Mouse (Mus musculus) brain, embryonic 14.5 days (tissue): Measurements from ENCODE around the gene Stoml1.

Experiments
- CTCF ChIP-seq: fragments of 200-500 bp; IDR thresholded peaks from 2 replicates; pipeline ENCODE4 v1.5.1; 2012; ENCODE audit warnings: inconsistent platforms, mild to moderate bottlenecking, moderate library complexity, borderline replicate concordance; ENCODE audit not compliant: insufficient read depth, insufficient read length; ENCODE audit errors: extremely low read depth
- POLR2A ChIP-seq: fragments of 200-500 bp; IDR thresholded peaks from 2 replicates; pipeline ENCODE4 v1.6.1; 2012; ENCODE audit warnings: mild to moderate bottlenecking, inconsistent platforms, borderline replicate concordance; ENCODE audit not compliant: poor library complexity, insufficient read depth, insufficient read length, severe bottlenecking; ENCODE audit errors: extremely low read depth

DNA sequence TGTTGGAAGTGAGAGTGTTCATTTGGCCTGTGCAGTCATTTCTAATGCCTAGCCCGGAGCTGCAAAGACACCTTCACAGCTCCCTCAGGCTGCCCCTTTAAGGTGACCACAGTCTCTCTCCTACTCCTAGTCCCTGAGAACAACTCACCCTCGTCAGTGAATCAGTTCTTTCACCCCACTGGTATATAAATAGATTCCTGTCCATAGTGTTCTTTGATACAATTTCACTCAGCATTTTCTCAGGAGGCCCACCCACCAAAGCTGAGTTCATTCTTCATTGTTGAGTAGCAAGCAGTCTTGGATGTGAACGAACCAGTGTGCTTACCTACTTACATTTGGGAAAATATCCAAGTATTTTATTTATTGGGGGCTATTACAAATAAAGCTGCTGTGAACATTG is 21.7 kb downstream of the Stoml1 start:
- no peak for TF ChIP-seq CTCF
- no peak for TF ChIP-seq POLR2A
